Mouse (Mus musculus) cerebellum, postnatal 25 days (tissue): ENCODE measurements around the gene Mark2.

ENCODE experiments used
- DNase-seq, 2 experiments: peaks; one replicate each; pipeline ENCODE4 v3.0.0; 2021; ENCODE audit warnings: mixed read lengths in 2 of 2

The Mark2 gene

GRCm38 (mm10) chr19:7265478-7266191, 76.0 kb downstream of the Mark2 start:
- DNase-seq: peak; percentile 62 to 76

- DNase-seq: peak in 1 of 2 experiments; percentile 55
Measured at GRCm38 (mm10) chr19:7264766-7265331, 76.8 kb downstream of the Mark2 start.

GRCm38 (mm10) chr19:7264088-7264765, 77.4 kb downstream of the Mark2 start:
- peak; percentile 87 to 92 for DNase-seq

- no peak for DNase-seq
Measured at GRCm38 (mm10) chr19:7262592-7262991, 79.1 kb downstream of the Mark2 start.

GRCm38 (mm10) chr19:7261964-7262363, 79.7 kb downstream of the Mark2 start:
- no peak for DNase-seq

GRCm38 (mm10) chr19:7261476-7261875, 80.2 kb downstream of the Mark2 start:
- DNase-seq: no peak

GRCm38 (mm10) chr19:7257881-7258280, 83.8 kb downstream of the Mark2 start:
- DNase-seq: peak; percentile 55 to 81

- DNase-seq: no peak
Measured at GRCm38 (mm10) chr19:7246021-7246420, 95.6 kb downstream of the Mark2 start.

GRCm38 (mm10) chr19:7240782-7241690, 100.6 kb downstream of the Mark2 start, which contains the start of gene Naa40:
TSS of gene Naa40 (minus strand) at chr19:7241183.
- peak; percentile 94 to 98 for DNase-seq

GRCm38 (mm10) chr19:7240291-7240690, 101.4 kb downstream of the Mark2 start:
- peak; percentile 38 to 39 for DNase-seq

- DNase-seq: no peak
Measured at GRCm38 (mm10) chr19:7239574-7239973, 102.1 kb downstream of the Mark2 start.

- DNase-seq: no peak
Measured at GRCm38 (mm10) chr19:7236742-7237141, 104.9 kb downstream of the Mark2 start.

GRCm38 (mm10) chr19:7236011-7236410, 105.6 kb downstream of the Mark2 start:
- no peak for DNase-seq

- DNase-seq: no peak
Measured at GRCm38 (mm10) chr19:7235461-7235860, 106.2 kb downstream of the Mark2 start.

GRCm38 (mm10) chr19:7234537-7235221, 107.0 kb downstream of the Mark2 start:
- peak; percentile 83 to 87 for DNase-seq

GRCm38 (mm10) chr19:7226511-7226914, 115.1 kb downstream of the Mark2 start:
- DNase-seq: no peak
